9 mouse cellular contexts compared by ENCODE assay signal in genomic region chrX:139832464-139832863, GRCm38 (mm10). TPM values are rescaled to one million over a fixed set of nuclear protein-coding genes. Genes with fewer than 3 reads are reported as not detected.
DNase-seq lines count a peak whose midpoint lies in the region; ATAC-seq and TF ChIP-seq lines count a peak whose summit lies in the region.
"Had no signal": no experiment of that assay in that cellular context is flagged by ENCODE, and none has a peak within 500 bp of the region (broad histone marks: within the 10 kb centered on the region; RNA-seq: fewer than 3 reads in every experiment).

No protein-coding gene starts in this region.

- DNase-seq in ovary, postnatal 14 days (ENCODE audit: low spot score) = peak; percentile 28
- DNase-seq in ovary, adult 18-20 months (ENCODE audit: low spot score) = no peak
- peak; percentile 63 for DNase-seq in adipocyte (ENCODE audit: low spot score)
- DNase-seq in heart, postnatal 4 days = peak; percentile 54
- peak; percentile 20 to 34 for DNase-seq in left cerebral cortex, adult 2 months (ENCODE audit: extremely low spot score in 1 of 2, low spot score in 2 of 2)
- DNase-seq in thymus, postnatal 25 days = peak; percentile 24

- no peak overlapping the region for H3K27ac ChIP-seq in cortical plate, adult 2 months (ENCODE audit: insufficient read depth, low read length)
- H3K27ac ChIP-seq in left cerebral cortex, adult 2 months = no peak overlapping the region
- H3K27ac ChIP-seq: neural tube, embryonic 12.5 days had no signal

- peak; percentile 62 for TF ChIP-seq CTCF in cortical plate, adult 2 months (IDR thresholded peaks at IDR 0.05; ENCODE audit: extremely low read depth, insufficient read depth, low read length)
- TF ChIP-seq CTCF in left cerebral cortex, adult 2 months (IDR thresholded peaks at IDR 0.05) = peak; percentile 74

- ATAC-seq in megakaryocyte, adult 5-6 weeks (ENCODE audit: poor library complexity, severe bottlenecking) = peak; percentile 87

- TF ChIP-seq POLR2A in cortical plate, adult 2 months (IDR thresholded peaks at IDR 0.05; ENCODE audit: extremely low read depth, insufficient read depth, low read length) = no peak

- no peak overlapping the region for H3K4me3 ChIP-seq in cortical plate, adult 2 months (ENCODE audit: insufficient read depth, low read length)
- H3K4me3 ChIP-seq in left cerebral cortex, adult 2 months = no peak overlapping the region
- H3K4me3 ChIP-seq: neural tube, embryonic 12.5 days had no signal

- H3K4me1 ChIP-seq in cortical plate, adult 2 months (ENCODE audit: control insufficient read depth, insufficient read depth, low read length) = no peaks in the 10 kb centered on the region
- H3K4me1 ChIP-seq: neural tube, embryonic 12.5 days had no signal

- intact Hi-C loops in left cerebral cortex, adult 2 months (cut with DNase I) = loop anchor here (2.0 to 10.0 kb wide), 3 partner anchors 58 to 818 kb away; no protein-coding TSS in a partner anchor

RNA-seq across cellular contexts. Expression of gene Cldn2, which starts 31.8 kb away (rescaled TPM):
- 0.06 and 0.21 TPM in 2 replicates for polyA plus RNA-seq in cortical plate, adult 2 months (2012; rRNA removed)
- not detected for total RNA-seq in heart, postnatal 4 days (2021)
- under 1 TPM; 0.44 to 0.57 TPM for total RNA-seq in left cerebral cortex, adult 2 months (2021)
- not detected in 2 replicates for total RNA-seq in megakaryocyte, adult 5-6 weeks (2015)
- not detected in 2 replicates for total RNA-seq in megakaryocyte, adult 5-6 weeks (2017)

RNA-seq across cellular contexts. Expression of gene Morc4, which starts 39.0 kb away (rescaled TPM):
- 3.1 and 4.0 TPM in 2 replicates for polyA plus RNA-seq in cortical plate, adult 2 months (2012; rRNA removed)
- 10 to 100 TPM; 11.4 to 12.3 TPM for total RNA-seq in heart, postnatal 4 days (2021)
- total RNA-seq in left cerebral cortex, adult 2 months (2021) = 1 to 10 TPM; 3.2 to 4.8 TPM
- total RNA-seq in megakaryocyte, adult 5-6 weeks (2015) = 0.14 and 0.49 TPM in 2 replicates
- 0.04 TPM in 1 of 2 replicates, not detected in the other for total RNA-seq in megakaryocyte, adult 5-6 weeks (2017)

RNA-seq across cellular contexts. Expression of gene Ripply1, which starts 50.3 kb away (rescaled TPM):
- not detected in 2 replicates for polyA plus RNA-seq in cortical plate, adult 2 months (2012; rRNA removed)
- total RNA-seq in heart, postnatal 4 days (2021) = not detected
- total RNA-seq in left cerebral cortex, adult 2 months (2021) = not detected
- not detected in 2 replicates for total RNA-seq in megakaryocyte, adult 5-6 weeks (2015)
- not detected in 2 replicates for total RNA-seq in megakaryocyte, adult 5-6 weeks (2017)
- polyA plus RNA-seq: neural tube, embryonic 12.5 days had no signal
